Mouse (Mus musculus): Measurements from ENCODE around the gene Cadm2. TPM values are rescaled to one million over a fixed set of nuclear protein-coding genes. Genes with fewer than 3 reads are reported as not detected.

Gene Cadm2
- polyA plus RNA-seq, 1 experiment: 0.04 TPM

DNA sequence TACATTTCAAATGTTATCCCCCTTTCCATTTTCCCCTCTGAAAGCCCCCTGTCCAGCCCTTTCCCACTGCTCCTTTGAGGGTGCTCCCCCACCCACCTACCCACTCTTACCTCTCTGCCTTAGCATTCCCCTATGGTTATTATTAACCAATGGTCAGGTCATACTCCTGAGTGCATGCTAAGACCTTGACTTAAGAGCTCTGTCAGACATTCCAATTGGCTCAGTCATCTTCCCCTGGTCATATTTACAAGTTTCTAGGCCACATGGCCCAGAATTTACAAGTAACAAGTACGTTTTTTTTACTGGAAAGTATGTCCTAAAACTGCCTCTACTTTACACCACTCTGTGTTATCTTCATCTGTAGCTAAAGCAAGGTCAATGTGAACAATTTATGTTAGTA lies 998.3 kb downstream of the Cadm2 start:
- TF ChIP-seq POLR2A (IDR thresholded peaks at IDR 0.05; ENCODE audit: low read depth, low read length) (no peak), CTCF (IDR thresholded peaks at IDR 0.05; ENCODE audit: extremely low read depth, insufficient read length, insufficient replicate concordance, low read depth, low read length) (no peak)
- H3K27ac ChIP-seq (ENCODE audit: insufficient read depth, low read depth, low read length): no peak overlapping the region
- 11% methylated on average over 1 of the region's 1 CpGs for WGBS
- no peaks in the 10 kb centered on the region for H3K27me3 ChIP-seq (ENCODE audit: control insufficient read depth, insufficient read depth, low read length)
- H3K4me3 ChIP-seq (ENCODE audit: low read depth, low read length): no peak overlapping the region
- no peaks in the 10 kb centered on the region for H3K36me3 ChIP-seq (ENCODE audit: control insufficient read depth, insufficient read depth, low read length)
- no peaks in the 10 kb centered on the region for H3K4me1 ChIP-seq (ENCODE audit: control insufficient read depth, insufficient read depth, insufficient read length, low read length)

DNA sequence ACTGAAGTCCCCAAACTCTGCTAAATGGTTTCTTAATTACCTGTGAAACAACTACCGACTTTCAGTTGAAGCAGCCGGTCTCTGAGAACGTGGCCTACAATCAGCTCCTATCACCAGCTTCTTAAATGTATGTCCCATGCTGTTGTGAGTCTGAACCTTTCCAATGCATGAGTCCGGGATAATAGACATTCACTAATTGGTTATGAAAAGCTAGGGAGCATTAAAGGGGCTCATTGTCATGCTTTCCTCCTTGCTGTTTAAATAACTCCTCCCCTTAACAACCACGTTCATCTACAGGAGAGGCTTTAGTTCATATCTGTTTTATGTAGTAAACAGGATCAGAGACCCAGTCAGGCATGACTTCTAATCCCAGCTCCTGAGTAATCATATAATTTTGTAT lies 1008.1 kb downstream of the Cadm2 start:
- Histone ChIP-seq H3K4me1 (ENCODE audit: control insufficient read depth, insufficient read depth, insufficient read length, low read length) (no peaks in the 10 kb centered on the region), H3K27ac (ENCODE audit: insufficient read depth, low read depth, low read length) (no peak overlapping the region), H3K36me3 (ENCODE audit: control insufficient read depth, insufficient read depth, low read length) (no peaks in the 10 kb centered on the region), H3K4me3 (ENCODE audit: low read depth, low read length) (no peak overlapping the region), H3K27me3 (ENCODE audit: control insufficient read depth, insufficient read depth, low read length) (no peaks in the 10 kb centered on the region)
- TF ChIP-seq POLR2A (IDR thresholded peaks at IDR 0.05; ENCODE audit: low read depth, low read length): no peak
- no peak for TF ChIP-seq CTCF (IDR thresholded peaks at IDR 0.05; ENCODE audit: extremely low read depth, insufficient read length, insufficient replicate concordance, low read depth, low read length)
- WGBS: 79% methylated on average over 5 of the region's 5 CpGs

Data from small intestine, adult 2 months (tissue).